Mouse (Mus musculus) intestine, embryonic 16.5 days (tissue): ENCODE data around the gene Cacybp. TPM values are rescaled to one million over a fixed set of nuclear protein-coding genes. Genes with fewer than 3 reads are reported as not detected.

ENCODE experiments used
- ATAC-seq: fragments of 200-750 bp; cut with Nextera tagmentation; 2 replicates; pipeline ENCODE4 v1.8.0; 2017; ENCODE audit warnings: moderate TSS enrichment, moderate library complexity
- H3K27ac ChIP-seq: fragments of 300-500 bp; sonication (generic); 2 replicates; pipeline ENCODE4 v1.5.1; 2014; ENCODE audit warnings: mild to moderate bottlenecking, low read length
- H3K27me3 ChIP-seq: fragments of 300-500 bp; sonication (generic); replicated peaks from 2 replicates; pipeline ENCODE4 v1.6.1; 2014; ENCODE audit warnings: low read length, control low read depth, mixed read lengths; ENCODE audit not compliant: control insufficient read depth, insufficient read depth
- H3K36me3 ChIP-seq: fragments of 300-500 bp; sonication (generic); 2 replicates; pipeline ENCODE4 v1.6.1; 2014; ENCODE audit warnings: low read length, control low read depth; ENCODE audit not compliant: control insufficient read depth, insufficient read depth
- H3K4me1 ChIP-seq: fragments of 300-500 bp; sonication (generic); 2 replicates; pipeline ENCODE4 v1.6.1; 2014; ENCODE audit warnings: low read length, control low read depth, mixed read lengths; ENCODE audit not compliant: control insufficient read depth, insufficient read depth
- H3K4me2 ChIP-seq: fragments of 300-500 bp; sonication (generic); 2 replicates; pipeline ENCODE4 v1.6.1; 2014; ENCODE audit warnings: low read depth, low read length, control low read depth
- H3K4me3 ChIP-seq: fragments of 300-500 bp; sonication (generic); 2 replicates; pipeline ENCODE4 v1.5.1; 2014; ENCODE audit warnings: mild to moderate bottlenecking, low read length
- H3K9ac ChIP-seq: fragments of 300-500 bp; sonication (generic); 2 replicates; pipeline ENCODE4 v1.6.1; 2014; ENCODE audit warnings: low read depth, low read length
- H3K9me3 ChIP-seq: fragments of 300-500 bp; sonication (generic); 2 replicates; pipeline ENCODE4 v1.6.1; 2016; ENCODE audit warnings: low read length, control low read depth; ENCODE audit not compliant: control insufficient read depth
- WGBS: fragments of 180-500 bp; shearing (Covaris S2); extraction: QIAGEN DNeasy Blood & Tissue Kit; methylation state at CpG from one replicate; pipeline ENCODE4 v1.1.7; 2014; 5-methylcytosine and 5-hydroxymethylcytosine counted together
- polyA plus RNA-seq: library from polyadenylated mRNA; unstranded; fragments of >200 nt; fragmentation: Nextera tagmentation; extraction: Ambion mirVana; gene quantifications from 2 replicates; pipeline ENCODE4 v1.2.1, GENCODE M21; 2015

Gene Cacybp
- polyA plus RNA-seq, 1 experiment from 2014 or later, result 181 TPM

DNA sequence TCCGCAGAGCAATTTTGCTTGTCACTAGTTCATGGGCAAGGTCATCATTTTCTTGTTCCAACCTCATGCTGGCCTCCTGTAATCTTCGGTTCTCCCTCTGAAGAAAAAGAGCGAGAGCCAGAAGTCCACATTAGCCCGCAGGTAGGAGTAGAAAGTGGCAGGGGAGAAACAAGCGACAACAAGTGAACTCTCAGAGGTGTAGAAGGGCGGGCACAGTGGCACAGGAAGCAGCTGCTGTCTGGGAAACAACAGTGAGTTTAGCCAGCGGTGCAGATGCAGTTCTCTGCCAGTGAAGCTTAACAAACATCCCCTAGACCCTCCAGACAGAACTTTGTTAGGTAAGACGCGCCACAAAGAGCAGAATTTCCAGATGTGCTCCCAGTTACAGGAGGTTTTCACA, 34.8 kb upstream of the Cacybp start:
- Histone ChIP-seq H3K4me3 (no peak overlapping the region), H3K27me3 (no peaks in the 10 kb centered on the region), H3K9ac (no peak overlapping the region), H3K27ac (no peak overlapping the region), H3K36me3 (no peaks in the 10 kb centered on the region), H3K4me1 (no peaks in the 10 kb centered on the region), H3K9me3 (no peaks in the 10 kb centered on the region), H3K4me2 (no peak overlapping the region)
- 85% methylated on average over 9 of the region's 9 CpGs for WGBS
- ATAC-seq, result no peak

DNA sequence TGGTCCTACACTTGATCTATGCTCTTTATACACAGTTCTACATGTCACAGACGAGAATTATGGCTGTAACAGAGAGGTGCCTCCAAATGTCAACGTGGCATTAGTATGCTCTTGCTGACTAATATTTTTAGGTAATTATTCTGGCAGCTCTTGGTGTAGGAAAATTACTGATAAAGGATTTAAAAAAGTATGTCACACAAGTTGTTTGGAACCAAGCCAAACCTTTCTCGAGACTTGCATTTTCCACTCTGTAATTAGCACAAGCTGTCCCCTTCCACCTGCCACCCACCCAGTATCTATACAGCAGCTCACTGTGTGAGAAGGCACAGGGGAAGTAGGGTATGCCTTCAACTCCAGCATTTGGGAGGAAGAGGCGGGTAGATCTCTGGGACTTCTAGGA, 34.2 kb upstream of the Cacybp start:
- Histone ChIP-seq H3K9ac (no peak overlapping the region), H3K36me3 (no peaks in the 10 kb centered on the region), H3K4me2 (no peak overlapping the region), H3K4me1 (no peaks in the 10 kb centered on the region), H3K9me3 (no peaks in the 10 kb centered on the region), H3K4me3 (no peak overlapping the region), H3K27ac (no peak overlapping the region), H3K27me3 (no peaks in the 10 kb centered on the region)
- WGBS, result 64% methylated on average over 4 of the region's 4 CpGs
- ATAC-seq, result no peak

DNA sequence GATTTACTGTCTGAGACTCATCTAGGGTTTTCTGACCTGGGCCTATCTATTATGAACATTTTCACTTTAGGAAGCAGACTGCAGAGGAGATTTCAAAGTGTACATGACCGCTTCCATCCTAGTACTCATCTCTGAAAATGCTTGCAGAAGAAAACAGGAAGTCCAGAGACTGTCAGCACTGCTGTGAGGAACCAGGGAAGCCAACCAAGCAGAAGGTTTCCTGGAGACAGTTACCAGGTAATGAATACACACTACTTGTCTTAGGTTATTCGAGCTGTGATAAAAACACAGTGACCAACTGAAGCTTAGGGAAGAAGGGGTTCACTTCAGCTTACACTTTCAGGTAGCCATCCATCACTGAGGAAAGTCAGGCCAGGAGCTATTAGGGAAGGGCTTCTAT, 33.3 kb upstream of the Cacybp start:
- no peak for ATAC-seq
- WGBS, result 77% methylated on average over 2 of the region's 2 CpGs
- Histone ChIP-seq H3K9me3 (no peaks in the 10 kb centered on the region), H3K27me3 (no peaks in the 10 kb centered on the region), H3K4me3 (no peak overlapping the region), H3K4me1 (no peaks in the 10 kb centered on the region), H3K36me3 (no peaks in the 10 kb centered on the region), H3K9ac (no peak overlapping the region), H3K4me2 (no peak overlapping the region), H3K27ac (no peak overlapping the region)

DNA sequence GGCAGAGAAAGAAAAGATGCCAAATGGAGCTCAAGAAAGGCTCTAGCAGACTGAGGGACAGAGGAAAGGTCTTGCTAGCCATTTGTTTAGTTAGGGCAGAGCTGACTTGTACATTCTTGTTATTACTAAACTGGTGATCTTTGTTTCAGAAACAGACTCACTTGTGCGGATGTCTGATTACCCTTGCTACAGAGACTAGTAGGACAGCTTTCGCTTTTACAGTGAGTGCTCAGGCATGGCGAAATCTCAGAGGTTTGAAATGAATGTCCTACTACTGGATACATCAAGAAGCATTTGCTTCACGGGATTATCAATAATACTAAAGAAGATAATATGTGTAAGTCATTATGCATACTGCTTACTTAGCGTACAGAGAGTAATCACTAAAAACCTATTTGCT, 32.0 kb upstream of the Cacybp start:
- no peaks in the 10 kb centered on the region for H3K4me1 ChIP-seq
- no peak overlapping the region for H3K9ac ChIP-seq
- H3K4me2 ChIP-seq, result no peak overlapping the region
- WGBS, result 84% methylated on average over 5 of the region's 5 CpGs
- H3K9me3 ChIP-seq, result no peaks in the 10 kb centered on the region
- no peaks in the 10 kb centered on the region for H3K27me3 ChIP-seq
- ATAC-seq, result no peak
- H3K36me3 ChIP-seq, result no peaks in the 10 kb centered on the region
- no peak overlapping the region for H3K27ac ChIP-seq
- H3K4me3 ChIP-seq, result no peak overlapping the region

DNA sequence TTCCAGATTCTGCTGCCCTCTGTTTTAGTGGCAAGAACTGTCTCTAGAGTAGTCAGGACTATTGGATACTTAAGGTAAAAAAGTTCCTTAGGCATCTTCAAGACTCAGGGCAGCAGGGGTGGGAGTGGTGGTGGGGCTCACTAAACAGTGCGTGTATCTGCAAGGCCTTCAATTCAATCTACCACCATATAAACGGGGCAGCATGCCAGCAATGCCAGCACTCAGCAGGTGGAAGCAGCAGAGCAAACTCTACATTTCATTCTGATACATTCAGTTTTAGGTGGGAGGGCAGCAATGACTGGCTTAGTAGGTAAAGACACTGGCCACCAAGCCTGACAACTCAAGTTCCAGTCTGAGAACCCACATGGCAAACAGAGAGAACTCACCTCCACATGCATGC, 27.4 kb upstream of the Cacybp start:
- no peak for ATAC-seq
- Histone ChIP-seq H3K9ac (no peak overlapping the region), H3K4me1 (no peaks in the 10 kb centered on the region), H3K27me3 (no peaks in the 10 kb centered on the region), H3K4me2 (no peak overlapping the region), H3K36me3 (no peaks in the 10 kb centered on the region), H3K4me3 (no peak overlapping the region), H3K27ac (no peak overlapping the region), H3K9me3 (no peaks in the 10 kb centered on the region)
- 89% methylated on average over 2 of the region's 2 CpGs for WGBS

DNA sequence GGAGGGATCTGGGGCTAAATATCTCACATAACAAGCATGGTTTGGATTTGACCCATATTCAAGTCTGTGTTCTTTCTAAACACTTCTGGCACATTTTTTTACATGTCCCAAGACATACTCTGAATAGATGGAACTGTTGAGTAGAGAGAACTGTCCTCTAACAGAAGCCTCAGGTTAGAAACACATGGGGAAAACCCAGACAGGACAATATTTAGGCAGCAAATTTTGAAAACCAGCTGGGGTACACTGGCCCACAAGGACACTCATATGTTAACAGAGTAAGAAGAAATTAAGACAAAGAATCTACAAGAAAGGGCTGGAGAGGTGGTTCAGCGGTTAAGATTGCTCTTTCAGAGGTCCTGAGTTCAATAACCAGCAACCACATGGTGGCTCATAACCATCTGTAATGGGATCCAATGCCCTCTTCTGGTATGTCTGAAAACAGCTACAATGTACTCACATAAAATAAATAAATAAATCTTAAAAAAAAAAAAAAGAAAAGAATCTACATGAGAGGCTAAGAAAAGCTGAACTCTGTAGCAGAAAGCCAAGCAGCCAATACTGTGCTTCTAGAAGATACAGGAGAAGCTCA, 26.3 kb upstream of the Cacybp start:
- H3K36me3 ChIP-seq, result no peaks in the 10 kb centered on the region
- WGBS, result 95% methylated on average over 1 of the region's 1 CpGs
- H3K9me3 ChIP-seq, result no peaks in the 10 kb centered on the region
- no peaks in the 10 kb centered on the region for H3K27me3 ChIP-seq
- no peaks in the 10 kb centered on the region for H3K4me1 ChIP-seq
- ATAC-seq, result no peak
- H3K27ac ChIP-seq, result no peak overlapping the region
- no peak overlapping the region for H3K4me3 ChIP-seq
- H3K4me2 ChIP-seq, result no peak overlapping the region
- H3K9ac ChIP-seq, result no peak overlapping the region

DNA sequence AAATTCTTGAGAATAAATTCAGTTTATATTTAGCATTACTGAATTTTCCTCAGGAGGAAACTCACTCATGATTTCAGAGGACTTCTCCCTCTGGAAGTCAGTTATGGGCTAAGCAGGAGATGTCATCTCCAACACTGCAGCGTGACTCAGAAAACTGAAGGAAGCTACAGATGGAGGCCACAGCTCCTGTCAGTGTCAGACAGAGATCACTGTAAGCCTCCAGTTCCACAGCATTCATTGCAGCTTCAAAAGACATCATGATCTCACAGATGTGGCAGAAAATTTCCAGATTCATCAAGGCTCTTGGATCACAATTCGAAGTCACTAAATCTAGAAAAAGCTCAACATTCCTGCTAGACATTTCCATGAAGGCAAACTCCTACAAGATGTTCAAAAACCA, 25.3 kb upstream of the Cacybp start:
- Histone ChIP-seq H3K9ac (no peak overlapping the region), H3K27ac (no peak overlapping the region), H3K4me2 (no peak overlapping the region), H3K4me1 (no peaks in the 10 kb centered on the region), H3K9me3 (no peaks in the 10 kb centered on the region), H3K27me3 (no peaks in the 10 kb centered on the region), H3K36me3 (no peaks in the 10 kb centered on the region), H3K4me3 (no peak overlapping the region)
- ATAC-seq, result no peak
- 95% methylated on average over 2 of the region's 2 CpGs for WGBS

DNA sequence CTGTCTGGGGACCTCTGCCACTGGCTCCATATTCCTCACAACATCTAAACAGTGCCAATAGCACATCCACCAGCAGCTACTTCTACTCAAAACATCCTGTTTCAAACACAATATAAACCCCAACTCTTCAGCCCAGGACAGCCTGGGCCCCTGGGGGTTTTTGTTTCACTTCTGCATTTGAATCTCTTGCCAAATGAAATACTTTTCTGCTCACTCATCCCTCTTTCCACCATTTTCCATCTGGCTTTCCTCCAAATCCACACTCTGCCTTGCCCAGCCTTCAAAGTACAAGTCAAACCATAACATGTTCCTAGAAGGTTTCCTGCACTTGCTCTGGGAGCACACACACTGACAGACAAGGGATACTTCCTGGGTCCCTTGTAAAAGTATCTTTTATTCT, 21.2 kb upstream of the Cacybp start:
- Histone ChIP-seq H3K36me3 (no peaks in the 10 kb centered on the region), H3K4me1 (no peaks in the 10 kb centered on the region), H3K9me3 (no peaks in the 10 kb centered on the region), H3K27ac (no peak overlapping the region), H3K4me3 (no peak overlapping the region), H3K4me2 (no peak overlapping the region), H3K27me3 (no peaks in the 10 kb centered on the region), H3K9ac (no peak overlapping the region)
- no peak for ATAC-seq

DNA sequence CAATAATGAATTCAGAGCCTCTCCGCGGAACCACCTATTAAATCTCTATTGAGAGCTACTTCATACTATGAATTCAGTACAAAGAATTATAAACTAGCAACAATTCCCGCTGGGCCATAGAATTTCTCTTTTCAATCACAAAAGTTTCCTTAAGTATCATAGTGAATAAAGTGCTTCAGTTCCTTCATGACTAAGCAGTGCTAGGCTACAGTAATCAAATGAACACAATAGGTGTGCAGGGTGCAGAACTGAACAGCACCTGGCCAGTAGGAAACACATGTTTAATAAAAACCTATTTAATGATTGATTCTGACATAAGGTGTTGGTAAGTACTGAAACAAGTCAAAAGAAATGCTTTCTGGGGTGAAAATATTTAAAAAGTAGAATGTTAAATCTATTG, 19.4 kb upstream of the Cacybp start:
- H3K36me3 ChIP-seq, result no peaks in the 10 kb centered on the region
- no peaks in the 10 kb centered on the region for H3K9me3 ChIP-seq
- no peaks in the 10 kb centered on the region for H3K4me1 ChIP-seq
- H3K27ac ChIP-seq, result no peak overlapping the region
- H3K27me3 ChIP-seq, result no peaks in the 10 kb centered on the region
- no peak overlapping the region for H3K4me3 ChIP-seq
- H3K9ac ChIP-seq, result no peak overlapping the region
- ATAC-seq, result no peak
- H3K4me2 ChIP-seq, result no peak overlapping the region
- 90% methylated on average over 3 of the region's 3 CpGs for WGBS

DNA sequence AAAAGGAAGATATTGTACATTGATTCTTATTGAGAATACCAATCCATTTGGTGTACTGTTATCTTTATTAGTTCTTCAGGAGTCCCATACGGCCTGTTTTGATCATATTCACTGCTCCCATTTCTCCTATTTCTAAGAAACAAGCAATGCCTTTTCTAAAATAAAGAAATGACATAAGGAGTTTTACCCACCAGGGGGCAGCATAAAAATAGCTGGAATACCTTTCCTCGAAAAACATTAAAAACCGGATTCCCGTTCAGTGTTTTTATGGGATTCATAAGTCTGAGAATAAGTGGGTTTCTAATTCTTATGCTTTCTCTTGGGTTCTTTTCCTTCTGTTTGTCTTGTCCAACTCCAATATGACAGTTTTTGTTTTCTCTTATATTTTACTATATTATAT, 18.3 kb upstream of the Cacybp start:
- H3K36me3 ChIP-seq, result no peaks in the 10 kb centered on the region
- H3K27me3 ChIP-seq, result no peaks in the 10 kb centered on the region
- no peak for ATAC-seq
- H3K4me3 ChIP-seq, result no peak overlapping the region
- H3K9me3 ChIP-seq, result no peaks in the 10 kb centered on the region
- WGBS, result 37% methylated on average over 4 of the region's 4 CpGs
- H3K27ac ChIP-seq, result no peak overlapping the region
- no peak overlapping the region for H3K9ac ChIP-seq
- no peaks in the 10 kb centered on the region for H3K4me1 ChIP-seq
- no peak overlapping the region for H3K4me2 ChIP-seq
